Mouse (Mus musculus) right cerebral cortex, adult 2 months (tissue): ENCODE results near the gene Gm47189.
"Not testable (repeated sequence)": the region's sequence is repeated elsewhere in the genome, so short reads cannot be mapped to it uniquely, and the experiment has no call there.

Source experiments
- DNase-seq, 2 experiments: peaks; one replicate each; pipeline ENCODE4 v3.0.0; 2021 to 2022; ENCODE audit warnings: low spot score in 2 of 2

Gene Gm47189

DNA sequence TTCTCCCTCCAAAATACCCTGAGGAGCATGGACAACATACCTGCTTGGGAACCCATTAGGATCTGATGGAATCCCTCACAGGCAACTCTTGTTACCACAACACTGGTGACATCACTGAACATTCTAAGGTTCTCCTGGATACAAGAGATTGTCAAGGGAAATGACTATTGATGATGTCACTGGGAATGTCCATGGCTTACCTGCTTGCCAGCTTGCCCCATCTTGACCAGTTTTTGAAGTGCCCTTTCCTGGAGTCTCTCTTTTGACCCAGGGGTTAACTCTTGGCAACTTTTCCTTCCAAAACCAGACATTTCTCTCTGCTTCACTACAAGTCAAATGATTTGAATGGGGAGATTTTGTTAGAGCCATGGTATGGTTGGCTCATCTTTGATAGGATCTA is at the start of gene Gm47189:
Gm47189 (minus strand) TSS at position 101 of the 400 bp plus-strand sequence.
- not testable (repeated sequence) for DNase-seq

DNA sequence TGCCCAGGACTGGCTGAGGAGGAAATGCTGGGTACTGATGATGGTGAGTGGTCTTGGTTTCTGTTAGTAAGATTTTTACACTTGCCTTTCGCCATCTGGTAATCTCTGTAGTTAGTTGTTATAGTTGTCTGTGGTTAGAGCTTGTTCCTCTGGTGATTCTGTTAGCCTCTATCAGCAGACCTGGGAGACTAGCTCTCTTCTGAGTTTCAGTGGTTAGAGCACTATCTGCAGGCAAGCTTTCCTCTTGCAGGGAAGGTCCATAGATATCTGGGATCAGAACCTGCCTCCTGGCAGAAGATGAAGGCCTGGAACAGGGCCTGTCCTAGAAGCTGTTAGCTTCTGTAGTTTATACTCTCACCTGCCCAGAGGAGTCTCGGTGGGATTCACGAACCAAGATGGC is 16.3 kb downstream of the Gm47189 start:
- DNase-seq = peak in 1 of 2 experiments; percentile 2

DNA sequence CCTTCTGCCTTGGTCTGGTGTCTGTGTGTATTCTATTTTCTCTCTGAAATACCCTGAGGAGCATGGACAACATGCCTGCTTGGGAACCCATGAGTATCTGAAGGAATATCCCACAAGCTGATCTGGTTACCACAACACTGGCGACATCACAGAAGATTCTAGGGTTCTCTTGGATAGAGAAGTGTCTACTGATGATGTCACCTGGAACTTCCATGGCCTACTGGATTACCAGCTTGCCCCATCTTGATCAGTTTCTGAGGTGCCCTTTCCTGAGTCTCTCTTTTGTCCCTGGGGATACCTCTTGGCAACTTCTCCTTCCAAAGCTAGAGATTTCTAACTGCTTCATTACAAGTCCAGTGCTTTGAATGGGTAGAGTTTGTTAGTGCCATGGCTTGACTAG is 21.7 kb downstream of the Gm47189 start, which contains the start of gene Gm7929:
Gm7929 (minus strand) TSS at position 101 of the 400 bp plus-strand sequence.
- not testable (repeated sequence) for DNase-seq

DNA sequence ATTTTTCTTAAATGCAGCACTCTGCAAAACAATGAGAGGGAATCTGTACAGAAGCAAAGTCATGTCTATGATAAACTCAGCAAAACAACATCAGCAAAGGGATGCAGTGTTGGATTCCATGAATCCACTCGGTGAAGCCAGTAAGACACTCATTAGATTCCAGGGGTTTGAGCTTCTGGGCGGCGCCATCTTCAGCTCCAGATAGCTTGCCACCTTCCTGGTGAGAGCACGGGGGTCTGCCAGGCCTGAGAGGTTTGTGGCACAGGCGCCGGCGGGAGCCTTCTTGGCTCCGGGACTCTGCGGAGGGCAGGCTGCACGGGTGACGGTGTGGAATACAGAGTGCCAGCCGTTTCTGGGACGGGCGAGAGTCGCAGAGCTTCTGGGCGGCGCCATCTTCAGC is 48.8 kb downstream of the Gm47189 start:
- DNase-seq = not testable (repeated sequence)

DNA sequence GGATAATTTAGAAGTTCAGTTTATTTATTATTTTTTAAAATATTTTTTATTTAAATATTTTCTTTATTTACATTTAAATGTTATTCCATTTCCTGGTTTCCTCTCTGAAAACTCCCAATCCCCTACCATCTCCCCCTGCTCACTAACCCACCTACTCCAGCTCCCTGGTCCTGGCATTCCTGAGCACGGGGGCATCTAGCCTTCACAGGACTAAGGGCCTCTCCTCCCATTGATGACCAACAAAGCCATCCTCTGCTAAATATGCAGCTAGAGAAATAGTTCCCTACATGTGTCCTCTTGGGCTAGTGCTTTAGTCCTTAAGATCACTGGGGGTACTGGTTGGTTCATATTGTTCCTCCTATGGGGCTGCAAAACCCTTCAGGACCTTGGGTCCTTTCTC is 55.1 kb downstream of the Gm47189 start:
- DNase-seq = not testable (repeated sequence)
